7 mouse cellular contexts compared by ENCODE assay signal in the genomic region with DNA sequence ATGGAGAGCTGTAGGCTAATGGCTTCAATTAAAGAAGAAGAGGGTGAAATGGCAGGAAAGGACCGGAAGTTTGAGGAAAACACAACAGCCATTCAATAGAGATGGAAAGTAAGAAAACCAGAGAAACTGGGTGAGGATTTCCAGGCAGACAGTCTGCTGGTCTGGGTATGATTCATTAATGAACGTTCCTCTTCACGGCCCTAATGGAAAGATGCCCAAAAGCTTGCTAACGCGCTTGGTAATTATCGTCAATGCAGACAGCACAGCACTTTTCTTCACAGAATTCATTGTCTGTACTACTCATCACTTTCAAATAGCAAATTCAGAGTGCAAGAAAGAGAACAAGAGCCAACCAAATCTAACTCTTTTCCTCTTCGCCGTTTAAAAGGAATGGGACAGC.
"Had no signal": no experiment of that assay in that cellular context is flagged by ENCODE, and none has a peak within 500 bp of the region (broad histone marks: within the 10 kb centered on the region; RNA-seq: fewer than 3 reads in every experiment).

No protein-coding gene starts in this region.

- DNase-seq: lung, adult 2 months; lung, postnatal 14 days; lung, postnatal 36 days; right cerebral cortex, postnatal 14 days; thymus, adult 2 months; thymus, postnatal 25 days; thymus, postnatal 4 days had no signal
